Mouse (Mus musculus): ENCODE measurements around the gene Gm37240. TPM values are rescaled to one million over a fixed set of nuclear protein-coding genes. Genes with fewer than 3 reads are reported as not detected.
A peak's percentile ranks its signal among the peaks of the same experiment; 100 is the strongest.

Gene Gm37240
- polyA plus RNA-seq, 1 experiment from 2014 or later, result 12.7 TPM

DNA sequence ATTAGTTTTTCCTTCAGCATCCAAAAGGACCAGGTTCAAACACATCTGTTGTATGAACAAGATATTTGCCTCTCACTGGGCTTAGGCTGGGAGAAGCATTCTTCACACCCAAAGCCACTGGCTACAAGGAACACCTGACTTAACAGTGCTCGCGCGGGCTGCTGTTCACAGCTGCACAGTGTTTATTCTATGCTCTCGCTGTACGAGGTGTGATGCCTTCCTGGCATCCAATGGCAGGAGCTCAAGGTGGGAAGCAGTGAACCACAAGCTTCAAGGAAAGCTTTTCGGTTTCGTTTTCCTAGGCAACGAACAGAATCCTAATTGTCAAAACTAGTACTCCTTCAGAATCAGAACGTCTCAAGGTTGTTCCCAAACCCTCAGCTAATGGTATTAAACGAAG lies 110.6 kb downstream of the Gm37240 start:
- WGBS, result 82% methylated on average over 10 of the region's 10 CpGs
- H3K4me3 ChIP-seq, result no peak overlapping the region
- H3K36me3 ChIP-seq, result no peaks in the 10 kb centered on the region
- no peaks in the 10 kb centered on the region for H3K9me3 ChIP-seq (replicated peaks)
- H3K4me1 ChIP-seq (replicated peaks), result peaks cover 31% of the 10 kb centered on the region
- H3K27ac ChIP-seq, result no peak overlapping the region
- no peaks in the 10 kb centered on the region for H3K27me3 ChIP-seq
- no peak for ATAC-seq (replicated peaks; ENCODE audit: insufficient number of reproducible peaks, insufficient read depth, low FRiP score, low read depth)
- H3K4me2 ChIP-seq, result no peak overlapping the region
- H3K9ac ChIP-seq, result no peak overlapping the region

DNA sequence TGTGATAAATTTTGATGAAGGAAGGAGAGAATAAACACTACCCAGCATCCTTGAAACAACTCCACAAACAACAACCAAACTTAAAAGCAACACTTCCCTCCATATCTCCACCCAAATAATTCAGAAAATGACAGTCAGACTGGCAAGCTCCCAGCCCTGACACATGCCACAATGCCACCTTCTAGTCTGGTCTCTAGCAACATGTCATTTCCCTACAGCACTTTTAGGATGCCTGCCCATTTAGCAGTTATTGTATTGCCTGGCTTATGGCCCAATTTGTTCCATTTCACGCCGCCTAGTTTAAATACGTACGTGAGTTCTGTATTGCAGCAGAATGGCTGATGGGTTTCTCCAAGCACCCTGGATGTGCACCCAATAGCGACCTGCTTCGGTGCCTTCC lies 111.2 kb downstream of the Gm37240 start:
- Histone ChIP-seq H3K27me3 (no peaks in the 10 kb centered on the region), H3K4me1 (replicated peaks) (peaks cover 31% of the 10 kb centered on the region), H3K36me3 (no peaks in the 10 kb centered on the region), H3K4me2 (no peak overlapping the region), H3K9ac (no peak overlapping the region), H3K9me3 (replicated peaks) (no peaks in the 10 kb centered on the region), H3K27ac (no peak overlapping the region), H3K4me3 (no peak overlapping the region)
- ATAC-seq (replicated peaks; ENCODE audit: insufficient number of reproducible peaks, insufficient read depth, low FRiP score, low read depth), result no peak
- 91% methylated on average over 6 of the region's 6 CpGs for WGBS

DNA sequence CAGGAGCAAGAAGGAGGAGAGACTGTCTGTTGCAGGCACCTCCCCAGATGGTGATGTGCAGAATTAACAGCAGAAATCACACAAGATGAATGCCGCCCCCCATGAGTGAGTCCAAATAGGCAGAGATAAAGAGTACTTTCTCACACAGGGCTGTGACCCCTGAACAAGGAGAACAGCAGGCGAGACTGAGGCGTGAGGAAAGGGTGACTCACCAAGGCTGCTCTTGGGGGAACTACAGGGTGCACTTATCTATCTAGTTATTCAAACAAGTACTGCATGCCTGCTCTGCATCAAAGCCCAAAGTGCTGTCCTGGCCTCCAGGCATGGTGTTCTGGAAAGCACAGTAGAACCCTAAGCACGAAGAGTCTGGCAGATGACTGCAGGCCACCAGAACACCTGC lies 113.4 kb downstream of the Gm37240 start:
- 15% methylated on average over 4 of the region's 4 CpGs for WGBS
- peak overlapping the region; percentile 61 for H3K27ac ChIP-seq

DNA sequence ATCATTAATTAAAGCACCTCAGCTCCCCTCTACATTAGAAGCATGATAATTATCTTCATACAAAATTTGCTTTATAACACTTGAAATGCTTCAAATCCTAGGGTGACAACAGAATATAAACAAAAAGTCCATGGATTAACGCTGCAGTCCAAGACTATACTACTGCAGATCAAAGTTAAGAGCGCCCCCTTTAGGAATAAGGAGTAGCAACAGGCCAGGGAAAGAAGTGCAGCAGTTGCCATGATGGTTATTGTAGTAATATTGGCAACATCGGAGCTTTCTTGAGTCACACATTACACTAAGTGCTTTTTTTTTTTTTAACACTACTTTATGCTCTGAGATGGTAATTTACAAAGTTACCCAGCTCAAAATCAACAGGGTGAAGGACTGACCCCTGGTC lies 113.9 kb downstream of the Gm37240 start:
- Histone ChIP-seq H3K4me1 (replicated peaks) (peaks cover 27% of the 10 kb centered on the region), H3K36me3 (no peaks in the 10 kb centered on the region), H3K4me2 (no peak overlapping the region), H3K27me3 (no peaks in the 10 kb centered on the region), H3K4me3 (no peak overlapping the region), H3K27ac (peak overlapping the region; percentile 61), H3K9ac (no peak overlapping the region), H3K9me3 (replicated peaks) (no peaks in the 10 kb centered on the region)
- 47% methylated on average over 3 of the region's 3 CpGs for WGBS
- no peak for ATAC-seq (replicated peaks; ENCODE audit: insufficient number of reproducible peaks, insufficient read depth, low FRiP score, low read depth)

More for the DNA sequence above, 113.4 kb downstream of the Gm37240 start:
- Histone ChIP-seq H3K27me3 (no peaks in the 10 kb centered on the region), H3K36me3 (no peaks in the 10 kb centered on the region), H3K9ac (no peak overlapping the region), H3K4me1 (replicated peaks) (peaks cover 27% of the 10 kb centered on the region), H3K9me3 (replicated peaks) (no peaks in the 10 kb centered on the region), H3K4me2 (peak overlapping the region; percentile 16; the same call in 1 of the 2 replicates), H3K4me3 (no peak overlapping the region)
- peak; percentile 84 for ATAC-seq (replicated peaks; ENCODE audit: insufficient number of reproducible peaks, insufficient read depth, low FRiP score, low read depth)

DNA sequence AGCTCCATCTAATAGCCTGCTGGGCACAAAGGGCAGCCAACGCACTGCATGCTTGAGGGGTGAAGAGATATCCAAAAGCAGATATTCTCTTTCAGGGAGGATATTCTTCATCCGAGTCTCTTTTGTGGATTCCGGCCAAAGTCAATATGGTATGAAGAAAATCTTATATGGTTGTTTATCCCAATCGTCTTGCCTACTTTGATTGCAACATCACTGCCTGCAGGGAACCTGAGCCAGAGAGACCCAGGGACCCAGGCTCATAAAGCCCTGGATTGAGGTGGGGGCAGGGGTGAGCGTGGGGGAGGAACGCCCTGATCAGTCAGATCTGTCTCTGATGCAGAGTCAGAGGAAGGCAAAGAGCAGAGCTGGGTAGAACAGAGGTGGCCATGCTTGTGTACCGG lies 122.4 kb downstream of the Gm37240 start:
- Histone ChIP-seq H3K9me3 (replicated peaks) (no peaks in the 10 kb centered on the region), H3K27ac (no peak overlapping the region), H3K4me3 (no peak overlapping the region), H3K9ac (no peak overlapping the region), H3K36me3 (no peaks in the 10 kb centered on the region), H3K27me3 (no peaks in the 10 kb centered on the region), H3K4me1 (replicated peaks) (no peaks in the 10 kb centered on the region), H3K4me2 (no peak overlapping the region)
- WGBS, result 65% methylated on average over 7 of the region's 7 CpGs
- no peak for ATAC-seq (replicated peaks; ENCODE audit: insufficient number of reproducible peaks, insufficient read depth, low FRiP score, low read depth)

DNA sequence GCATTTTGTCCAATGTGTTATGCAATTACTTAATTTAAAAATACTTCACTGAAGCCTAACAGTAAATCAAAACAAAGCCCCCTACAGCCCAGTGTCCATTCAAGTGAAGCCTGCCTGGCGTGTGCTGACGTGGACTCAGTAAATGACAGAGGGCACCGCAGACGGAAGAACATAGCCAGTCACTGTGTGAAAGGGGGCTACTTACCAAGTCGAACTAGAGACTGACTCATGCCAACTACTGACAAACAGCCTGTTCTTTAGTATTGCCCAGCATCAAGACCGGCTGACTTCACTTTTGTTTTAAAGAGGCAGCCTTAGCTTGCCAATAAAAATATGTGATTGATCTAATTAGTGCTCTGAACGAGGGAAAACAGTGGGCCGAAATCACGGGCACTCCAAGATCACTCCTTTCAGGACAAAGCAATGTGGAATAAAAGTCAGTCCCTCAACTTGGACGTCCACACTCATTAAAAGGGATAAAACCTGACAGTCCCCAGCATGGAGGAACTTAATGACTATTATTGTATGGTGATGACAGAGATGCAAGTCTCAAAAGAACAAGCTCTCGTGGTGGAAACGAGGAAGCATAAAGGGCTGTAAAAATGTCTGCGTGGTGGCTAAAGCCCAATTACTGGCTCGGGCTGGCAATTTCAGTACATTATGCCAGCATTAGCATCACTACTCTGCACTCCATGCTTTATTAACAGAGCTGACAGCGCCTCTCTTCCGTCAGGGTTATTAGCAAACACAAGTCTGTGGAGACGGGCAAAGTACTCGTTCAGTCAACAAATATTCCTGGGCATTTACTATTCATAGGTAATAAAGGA lies 123.1 kb downstream of the Gm37240 start:
- no peak overlapping the region for H3K27ac ChIP-seq
- H3K4me3 ChIP-seq, result no peak overlapping the region
- H3K27me3 ChIP-seq, result no peaks in the 10 kb centered on the region
- no peak for ATAC-seq (replicated peaks; ENCODE audit: insufficient number of reproducible peaks, insufficient read depth, low FRiP score, low read depth)
- WGBS, result 79% methylated on average over 18 of the region's 18 CpGs
- no peak overlapping the region for H3K4me2 ChIP-seq
- H3K36me3 ChIP-seq, result no peaks in the 10 kb centered on the region
- H3K9ac ChIP-seq, result no peak overlapping the region
- no peaks in the 10 kb centered on the region for H3K9me3 ChIP-seq (replicated peaks)
- no peaks in the 10 kb centered on the region for H3K4me1 ChIP-seq (replicated peaks)

DNA sequence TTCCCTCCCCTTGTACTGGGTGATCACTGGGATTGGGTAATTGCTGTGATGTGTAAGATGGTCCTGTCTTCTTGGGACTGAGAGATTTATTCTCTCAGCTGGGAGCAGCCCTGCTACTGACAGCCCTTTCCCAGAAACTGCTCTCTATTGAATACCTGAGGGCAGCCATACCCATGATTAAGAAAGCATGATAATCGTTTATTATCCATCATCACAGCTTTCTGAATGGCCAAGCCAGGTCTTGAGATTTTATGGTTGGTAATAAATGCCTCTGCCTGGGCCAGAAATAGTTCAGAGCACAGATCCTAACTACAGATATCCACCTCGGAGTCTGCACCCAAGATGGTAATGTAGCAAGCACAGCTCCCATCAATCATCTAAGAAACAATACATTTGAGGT lies 129.4 kb downstream of the Gm37240 start:
- no peak overlapping the region for H3K4me2 ChIP-seq
- 49% methylated on average over 2 of the region's 2 CpGs for WGBS
- H3K27me3 ChIP-seq, result no peaks in the 10 kb centered on the region
- H3K36me3 ChIP-seq, result no peaks in the 10 kb centered on the region
- no peaks in the 10 kb centered on the region for H3K9me3 ChIP-seq (replicated peaks)
- ATAC-seq (replicated peaks; ENCODE audit: insufficient number of reproducible peaks, insufficient read depth, low FRiP score, low read depth), result no peak
- H3K27ac ChIP-seq, result no peak overlapping the region
- no peak overlapping the region for H3K4me3 ChIP-seq
- H3K9ac ChIP-seq, result no peak overlapping the region
- no peaks in the 10 kb centered on the region for H3K4me1 ChIP-seq (replicated peaks)

DNA sequence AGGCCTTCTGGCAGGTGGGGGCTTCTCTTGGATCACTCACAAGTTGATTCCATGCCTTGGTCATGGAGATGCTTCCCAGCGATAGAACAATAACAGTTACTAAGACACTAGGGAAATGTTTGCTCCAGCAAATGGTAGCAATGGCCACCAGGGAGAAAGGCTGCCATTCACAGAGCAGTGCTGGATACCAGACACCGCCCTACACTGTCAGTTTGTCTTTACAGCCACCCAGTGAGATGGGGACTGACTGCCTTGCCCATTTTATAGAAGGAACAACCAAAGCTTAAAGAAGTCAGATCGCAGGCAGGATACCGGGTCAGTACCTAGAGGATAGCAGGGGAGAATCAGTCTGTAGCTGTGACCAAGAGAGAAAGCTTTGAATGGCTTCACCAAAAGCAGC lies 129.9 kb downstream of the Gm37240 start:
- Histone ChIP-seq H3K9ac (no peak overlapping the region), H3K27ac (no peak overlapping the region), H3K27me3 (no peaks in the 10 kb centered on the region), H3K4me3 (no peak overlapping the region), H3K4me2 (no peak overlapping the region), H3K4me1 (replicated peaks) (no peaks in the 10 kb centered on the region), H3K9me3 (replicated peaks) (no peaks in the 10 kb centered on the region), H3K36me3 (no peaks in the 10 kb centered on the region)
- WGBS, result 89% methylated on average over 4 of the region's 4 CpGs
- no peak for ATAC-seq (replicated peaks; ENCODE audit: insufficient number of reproducible peaks, insufficient read depth, low FRiP score, low read depth)

DNA sequence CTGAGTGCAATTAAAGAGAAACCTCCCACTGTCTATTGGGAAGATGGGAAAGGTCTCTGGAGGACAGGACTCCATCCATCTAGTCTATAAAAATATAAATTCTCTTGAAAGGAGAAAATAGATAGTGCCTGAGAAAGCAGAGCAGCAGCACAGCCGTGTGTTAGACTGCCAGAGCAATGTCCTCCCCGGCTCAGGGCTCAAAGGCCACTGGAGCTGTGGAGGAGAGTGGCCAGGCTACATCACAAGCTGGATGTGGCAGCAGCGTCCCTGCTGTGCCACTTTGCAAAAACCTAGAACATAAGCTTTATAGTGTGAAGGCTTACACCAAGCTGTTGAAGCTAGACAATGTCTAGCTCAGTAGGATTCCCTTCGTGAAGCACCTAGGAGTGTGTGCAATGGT lies 138.0 kb downstream of the Gm37240 start:
- Histone ChIP-seq H3K27me3 (no peaks in the 10 kb centered on the region), H3K4me1 (replicated peaks) (peaks cover 7% of the 10 kb centered on the region; the same call in 1 of the 2 replicates), H3K4me2 (no peak overlapping the region), H3K27ac (no peak overlapping the region), H3K36me3 (no peaks in the 10 kb centered on the region), H3K9me3 (replicated peaks) (no peaks in the 10 kb centered on the region), H3K4me3 (no peak overlapping the region), H3K9ac (no peak overlapping the region)
- ATAC-seq (replicated peaks; ENCODE audit: insufficient number of reproducible peaks, insufficient read depth, low FRiP score, low read depth), result no peak
- WGBS, result 53% methylated on average over 4 of the region's 4 CpGs

DNA sequence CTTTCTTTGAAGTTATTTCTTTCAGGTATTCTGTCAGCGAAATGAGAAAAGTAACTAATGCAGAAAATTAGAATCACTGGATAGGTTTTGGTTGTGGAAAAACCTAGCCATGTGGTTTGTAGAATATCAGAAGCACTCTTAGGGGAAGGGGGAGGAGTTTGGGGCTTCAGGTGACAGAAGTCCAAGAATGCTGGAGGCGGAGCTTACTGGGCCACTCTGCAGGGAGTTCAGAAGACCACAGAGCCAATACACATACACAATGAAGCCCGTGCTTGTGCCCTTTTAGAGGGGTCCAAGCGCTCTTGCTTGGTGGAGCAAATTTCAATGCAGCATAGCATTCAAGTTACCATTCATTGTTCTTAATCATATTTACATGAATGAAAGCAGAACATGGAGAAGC lies 138.5 kb downstream of the Gm37240 start:
- H3K4me2 ChIP-seq, result no peak overlapping the region
- no peaks in the 10 kb centered on the region for H3K36me3 ChIP-seq
- WGBS, result 32% methylated on average over 4 of the region's 4 CpGs
- no peak for ATAC-seq (replicated peaks; ENCODE audit: insufficient number of reproducible peaks, insufficient read depth, low FRiP score, low read depth)
- no peaks in the 10 kb centered on the region for H3K27me3 ChIP-seq
- no peaks in the 10 kb centered on the region for H3K9me3 ChIP-seq (replicated peaks)
- peaks cover 7% of the 10 kb centered on the region; the same call in 1 of the 2 replicates for H3K4me1 ChIP-seq (replicated peaks)
- no peak overlapping the region for H3K9ac ChIP-seq
- H3K27ac ChIP-seq, result no peak overlapping the region
- no peak overlapping the region for H3K4me3 ChIP-seq

DNA sequence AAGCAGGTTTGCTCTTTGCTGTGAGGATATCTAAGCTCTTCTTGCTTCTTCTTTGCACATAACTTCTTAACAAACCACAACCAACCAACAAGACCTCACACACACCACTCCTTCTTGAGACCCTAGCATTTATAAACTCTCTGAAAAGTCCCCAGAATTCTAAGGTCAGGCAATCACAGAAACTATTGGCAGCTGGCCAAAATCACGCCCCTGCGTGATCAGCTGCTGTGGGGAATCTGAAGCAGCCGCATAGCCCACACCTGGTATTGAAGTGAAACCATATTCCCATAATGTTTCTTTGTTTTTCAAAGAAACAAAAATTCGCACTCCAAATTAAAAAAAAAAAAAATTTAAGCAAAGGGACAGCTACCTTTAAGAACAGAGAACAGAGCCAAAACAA lies 141.2 kb downstream of the Gm37240 start:
- ATAC-seq (replicated peaks; ENCODE audit: insufficient number of reproducible peaks, insufficient read depth, low FRiP score, low read depth), result no peak

DNA sequence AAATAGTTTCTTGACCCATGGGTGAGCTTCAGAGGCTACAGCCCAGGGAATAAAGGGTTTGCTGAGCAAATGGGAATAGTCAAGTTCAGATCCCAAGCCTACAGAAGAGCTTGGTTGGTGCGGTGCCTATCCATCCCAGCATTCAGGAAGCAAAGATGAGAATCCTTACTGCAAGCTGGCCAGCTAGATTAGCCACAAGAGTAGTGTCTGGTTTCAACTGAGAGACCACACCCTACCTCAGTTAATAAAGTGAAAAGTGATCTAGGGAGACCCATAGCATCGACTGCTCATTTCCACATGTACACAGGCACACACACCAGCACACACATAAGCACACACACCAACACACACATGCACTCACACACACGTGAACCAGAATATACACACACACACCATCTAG lies 145.6 kb downstream of the Gm37240 start:
- WGBS, result 81% methylated on average over 3 of the region's 3 CpGs
- Histone ChIP-seq H3K4me3 (no peak overlapping the region), H3K9me3 (replicated peaks) (no peaks in the 10 kb centered on the region), H3K27ac (no peak overlapping the region), H3K9ac (no peak overlapping the region), H3K4me2 (no peak overlapping the region), H3K27me3 (no peaks in the 10 kb centered on the region), H3K4me1 (replicated peaks) (0 out of 2 replicates have a peak, but pooled peaks cover 2% of the 10 kb centered on the region), H3K36me3 (no peaks in the 10 kb centered on the region)
- ATAC-seq (replicated peaks; ENCODE audit: insufficient number of reproducible peaks, insufficient read depth, low FRiP score, low read depth), result no peak

More for the DNA sequence above, 141.2 kb downstream of the Gm37240 start:
- Histone ChIP-seq H3K4me2 (no peak overlapping the region), H3K4me1 (replicated peaks) (peaks cover 7% of the 10 kb centered on the region; the same call in 1 of the 2 replicates), H3K9me3 (replicated peaks) (no peaks in the 10 kb centered on the region), H3K27me3 (no peaks in the 10 kb centered on the region), H3K36me3 (no peaks in the 10 kb centered on the region), H3K4me3 (no peak overlapping the region), H3K27ac (no peak overlapping the region), H3K9ac (no peak overlapping the region)
- 34% methylated on average over 4 of the region's 4 CpGs for WGBS

All from heart, embryonic 15.5 days (tissue).